Mouse (Mus musculus) heart, adult 11 months (tissue): ENCODE measurements around the gene Il1r2.
A peak's percentile ranks its signal among the peaks of the same experiment; 100 is the strongest.

Experiments used
- DNase-seq: peaks from one replicate; pipeline ENCODE4 v3.0.0; 2022

Gene Il1r2

GRCm38 (mm10) chr1:40133567-40133966 lies 59.7 kb downstream of the Il1r2 start:
- peak; percentile 84 for DNase-seq

DNA sequence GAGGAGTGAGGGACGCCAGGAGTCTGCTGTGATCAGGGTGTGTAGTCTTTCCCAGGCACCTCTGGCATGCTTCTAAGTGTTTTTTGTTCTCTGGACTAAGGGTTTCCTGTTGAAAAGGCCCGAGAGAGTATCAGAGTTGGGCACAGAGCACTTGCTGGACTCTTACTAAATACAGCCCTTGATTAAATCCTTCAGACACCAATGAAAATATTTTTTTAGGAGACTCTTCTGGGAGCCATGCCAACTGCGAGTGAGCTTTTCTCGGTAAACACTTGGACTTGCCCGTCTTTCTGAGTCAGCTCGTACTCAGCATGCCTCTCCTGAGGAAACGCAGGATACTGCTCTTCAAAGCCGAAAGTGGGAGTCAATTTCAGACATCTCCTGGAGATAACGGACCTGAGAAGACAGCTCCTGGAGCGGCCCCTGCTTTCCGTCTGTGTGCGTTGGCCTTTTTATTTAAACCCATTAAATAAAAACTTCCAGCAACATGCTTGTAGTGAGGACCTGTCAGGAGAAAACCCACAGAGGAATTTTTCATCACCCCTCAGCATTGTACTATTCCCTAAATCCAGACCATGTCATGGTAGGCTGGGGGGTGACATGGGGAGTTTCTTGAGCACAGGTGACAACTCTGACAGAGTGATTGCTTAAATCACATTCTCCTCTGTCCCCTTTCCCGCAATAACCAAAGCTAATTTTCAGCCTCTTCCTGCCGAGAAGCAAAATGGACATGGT lies 66.1 kb downstream of the Il1r2 start:
- DNase-seq: peak; percentile 99

GRCm38 (mm10) chr1:40156096-40156495 lies 82.2 kb downstream of the Il1r2 start:
- DNase-seq: no peak

- peak; percentile 23 for DNase-seq
These were observed 89.5 kb downstream of the Il1r2 start for GRCm38 (mm10) chr1:40163329-40163917.

DNA sequence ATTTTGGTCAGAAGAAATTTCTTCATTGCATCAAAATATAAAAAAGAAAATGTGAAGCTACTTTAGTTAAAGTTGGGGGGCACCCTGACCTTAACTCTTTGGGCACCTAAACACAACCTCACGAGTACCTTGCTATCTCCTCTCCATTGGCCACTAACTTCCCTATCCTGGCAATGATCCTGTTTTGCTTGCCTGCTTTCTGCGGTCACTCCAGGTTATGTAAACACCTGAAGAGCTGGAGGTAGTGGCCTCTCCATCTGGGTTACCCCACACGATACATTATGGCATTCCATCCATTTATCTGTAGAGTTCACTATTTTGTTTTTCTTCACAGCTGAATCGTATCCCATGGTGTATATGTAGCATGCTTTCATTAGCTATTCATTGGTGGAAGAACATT lies 90.5 kb downstream of the Il1r2 start:
- peak; percentile 28 for DNase-seq

GRCm38 (mm10) chr1:40167585-40167984 lies 93.7 kb downstream of the Il1r2 start:
- DNase-seq: peak; percentile 98

- peak; percentile 98 for DNase-seq
These were observed 98.0 kb downstream of the Il1r2 start for GRCm38 (mm10) chr1:40171878-40172277.

DNA sequence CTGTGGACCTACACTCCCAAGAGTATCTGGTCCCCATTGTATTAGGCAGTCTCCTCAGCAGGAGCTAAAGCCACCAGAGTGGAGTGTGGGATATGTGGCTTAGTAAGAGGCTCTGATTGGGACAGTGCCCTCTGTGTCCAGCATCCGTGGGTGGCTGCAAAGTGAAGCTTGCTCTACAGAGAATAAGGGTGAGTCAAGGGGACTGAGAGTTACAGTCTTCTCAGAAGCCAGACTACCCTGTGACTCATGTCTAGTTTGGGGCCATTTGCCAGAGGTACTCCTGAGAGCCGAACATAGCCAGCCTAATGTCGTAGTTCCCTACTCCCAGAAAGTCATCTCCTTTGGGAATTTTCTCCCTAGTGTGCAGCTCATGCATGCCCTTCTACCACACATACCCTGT lies 100.3 kb downstream of the Il1r2 start:
- peak; percentile 94 for DNase-seq
